Mouse (Mus musculus) Muller cell, postnatal 12 days (primary cell): Measurements from ENCODE around the gene Rexo4.

Experiments
- DNase-seq: peaks from one replicate; pipeline ENCODE4 v3.0.0-alpha.2; 2015; ENCODE audit errors: inconsistent ontology term

Gene Rexo4

GRCm38 (mm10) chr2:26963923-26964723 is at the start of gene Rexo4:
Gene Rexo4, minus strand, starts transcription at chr2:26964386.
- peak; percentile 96 for DNase-seq

DNA sequence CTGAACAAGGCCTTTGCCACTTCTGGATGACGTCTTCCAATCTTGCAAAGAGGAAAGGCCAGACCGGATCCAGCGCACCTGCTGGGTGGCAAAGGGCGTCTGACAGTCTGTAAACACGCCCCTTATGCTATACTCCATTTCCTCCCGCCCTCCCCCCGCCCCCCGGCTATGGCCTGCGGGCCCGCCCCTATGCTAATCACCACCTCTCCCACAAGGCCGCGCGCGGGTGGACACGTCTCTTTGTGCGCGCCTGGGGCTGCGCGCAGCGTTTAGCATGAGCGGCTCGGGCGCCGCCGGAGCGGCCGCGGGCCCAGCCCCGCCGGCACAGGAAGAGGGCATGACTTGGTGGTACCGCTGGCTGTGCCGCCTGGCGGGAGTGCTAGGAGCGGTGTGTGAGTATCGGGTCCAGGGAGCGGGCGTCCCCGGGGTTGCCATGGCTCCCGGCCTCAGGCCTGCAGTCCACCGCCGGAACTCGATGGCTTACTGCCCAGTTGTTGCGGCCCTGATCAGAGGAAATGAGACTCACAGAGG is 45.6 kb upstream of the Rexo4 start, which contains the start of gene Cacfd1:
Gene Cacfd1, plus strand, starts transcription at position 213 of the 531 bp plus-strand sequence.
- peak; percentile 97 for DNase-seq

GRCm38 (mm10) chr2:27007701-27008100 is 43.5 kb upstream of the Rexo4 start:
- DNase-seq = no peak

DNA sequence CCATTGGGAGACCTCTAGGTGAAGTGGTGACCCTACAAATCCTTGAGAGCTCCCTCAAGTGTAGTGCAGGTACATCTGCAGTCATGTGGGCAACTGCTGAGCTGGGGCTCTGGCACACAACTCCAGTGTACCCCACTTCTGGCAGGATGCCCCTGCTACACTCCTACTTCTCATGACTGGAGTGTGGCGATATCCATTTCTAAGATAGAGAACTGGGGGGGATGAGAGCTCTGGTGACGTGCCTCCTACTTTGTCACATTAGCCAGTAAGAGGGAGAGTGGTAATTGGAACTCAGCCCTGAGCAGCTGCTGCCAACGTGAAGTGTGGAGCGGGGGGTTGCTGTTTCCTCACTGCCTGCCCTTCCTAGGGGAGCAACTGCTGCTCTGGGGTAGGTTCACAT is 42.1 kb upstream of the Rexo4 start:
- no peak for DNase-seq

DNA sequence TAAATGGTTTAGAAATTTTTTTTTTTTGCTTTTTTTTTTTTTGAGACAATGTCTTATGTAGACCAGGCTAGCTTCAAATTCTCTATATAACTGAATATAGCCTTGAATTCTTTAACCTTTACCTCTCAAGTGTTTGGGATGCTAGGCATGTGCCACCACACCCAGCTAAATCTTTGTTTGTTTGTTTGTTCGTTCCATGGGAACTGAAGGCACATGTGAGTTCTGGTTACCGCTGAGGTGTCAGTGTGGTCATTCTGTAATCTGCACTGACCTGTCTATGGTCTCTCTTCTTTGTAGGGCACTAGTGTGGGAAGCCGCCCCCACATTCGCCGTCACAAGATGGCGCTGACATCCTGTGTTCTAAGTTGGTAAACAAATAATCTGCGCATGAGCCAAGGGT is 33.8 kb upstream of the Rexo4 start:
- DNase-seq = no peak

DNA sequence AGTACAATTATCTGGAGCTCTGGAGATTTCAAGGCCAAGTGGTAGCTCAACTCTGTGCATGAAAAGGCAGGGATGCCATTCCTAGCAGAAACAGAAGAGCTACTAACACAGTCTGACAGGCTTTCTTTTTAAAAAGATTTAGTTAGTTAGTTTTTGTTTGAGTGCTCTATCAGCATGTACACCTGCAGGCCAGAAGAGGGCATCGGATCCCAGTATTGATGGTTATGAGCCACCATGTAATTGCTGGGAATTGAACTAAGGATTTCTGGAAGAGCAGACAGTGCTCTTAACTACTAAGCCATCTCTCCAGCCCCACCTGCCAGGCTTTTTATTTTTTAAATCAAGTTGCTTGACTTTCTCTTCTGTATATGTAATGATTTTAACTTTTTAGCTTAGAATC is 33.3 kb upstream of the Rexo4 start:
- no peak for DNase-seq

DNA sequence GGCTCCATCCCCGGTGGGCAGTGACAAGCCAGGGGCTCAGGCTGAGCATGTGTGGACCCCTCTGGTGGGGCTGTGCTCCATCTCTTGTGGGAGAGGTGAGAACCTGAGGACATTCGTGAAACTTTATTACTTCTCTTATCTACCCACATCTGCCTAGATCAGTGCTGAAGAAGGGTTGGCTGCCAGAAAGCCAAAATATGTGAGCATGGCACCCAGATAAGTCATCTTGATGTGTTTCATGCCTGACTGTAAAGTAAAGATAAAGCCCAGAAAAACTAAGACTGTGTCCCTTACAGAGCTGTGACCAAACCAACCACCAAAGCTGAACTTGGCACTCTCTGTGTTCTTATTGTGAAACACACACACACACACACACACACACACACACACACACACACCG is 29.8 kb upstream of the Rexo4 start:
- DNase-seq = no peak

DNA sequence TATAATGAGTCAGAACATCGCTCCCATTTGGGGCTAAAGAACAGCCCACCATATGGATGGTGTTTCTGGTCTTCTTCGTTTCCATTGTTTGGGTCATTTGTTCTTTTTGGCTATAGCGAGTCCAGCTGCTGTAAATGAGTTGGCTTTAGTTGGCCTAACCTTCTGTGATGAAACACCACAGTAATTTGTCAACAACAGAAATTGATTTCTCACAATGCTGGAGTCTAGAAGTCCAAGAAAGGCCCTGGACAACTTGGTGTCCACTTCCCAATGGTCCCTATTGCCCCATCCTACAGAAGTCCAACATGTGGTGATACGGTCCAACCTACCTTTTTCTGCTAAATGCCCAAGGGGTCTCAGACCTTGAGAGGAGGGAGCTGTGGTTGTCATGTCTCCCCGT is 20.5 kb upstream of the Rexo4 start:
- DNase-seq = no peak

DNA sequence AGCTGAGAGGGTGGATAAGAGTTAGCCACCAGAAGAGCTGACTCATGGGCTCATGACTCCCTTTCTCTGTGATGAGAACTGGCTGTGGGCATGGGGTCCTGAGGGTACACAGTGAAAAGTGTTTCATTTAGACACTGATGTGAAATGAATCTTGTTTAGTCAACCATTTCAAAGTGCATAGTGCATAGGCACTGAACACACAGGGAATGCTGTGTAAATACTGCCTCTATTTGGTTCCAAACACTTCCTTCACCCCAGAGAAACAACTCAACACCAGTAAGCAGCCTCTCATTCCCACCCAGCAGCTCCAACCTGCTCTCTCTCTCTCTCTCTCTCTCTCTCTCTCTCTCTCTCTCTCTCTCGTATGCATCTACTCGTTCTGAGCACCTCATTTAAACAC is 20.0 kb upstream of the Rexo4 start:
- DNase-seq = no peak

DNA sequence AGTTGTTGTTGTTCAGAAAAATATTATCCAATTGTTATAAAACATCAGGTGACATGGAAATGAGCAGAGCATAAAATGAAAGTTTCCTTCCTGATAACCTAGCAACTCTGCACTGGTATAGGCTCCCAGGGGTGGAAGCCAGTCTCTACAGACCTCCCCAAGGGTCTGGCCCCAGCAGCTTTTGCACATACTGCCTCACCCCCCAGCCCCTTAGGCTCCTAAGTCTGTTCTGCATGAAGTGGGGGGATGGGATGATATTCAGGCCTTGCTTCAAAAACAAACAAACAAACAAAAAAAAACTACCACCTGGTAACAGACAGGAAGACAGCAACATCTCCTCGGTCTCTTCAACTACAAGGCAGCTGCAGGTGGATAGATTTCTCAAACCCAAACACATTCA is 16.2 kb upstream of the Rexo4 start:
- DNase-seq = no peak

DNA sequence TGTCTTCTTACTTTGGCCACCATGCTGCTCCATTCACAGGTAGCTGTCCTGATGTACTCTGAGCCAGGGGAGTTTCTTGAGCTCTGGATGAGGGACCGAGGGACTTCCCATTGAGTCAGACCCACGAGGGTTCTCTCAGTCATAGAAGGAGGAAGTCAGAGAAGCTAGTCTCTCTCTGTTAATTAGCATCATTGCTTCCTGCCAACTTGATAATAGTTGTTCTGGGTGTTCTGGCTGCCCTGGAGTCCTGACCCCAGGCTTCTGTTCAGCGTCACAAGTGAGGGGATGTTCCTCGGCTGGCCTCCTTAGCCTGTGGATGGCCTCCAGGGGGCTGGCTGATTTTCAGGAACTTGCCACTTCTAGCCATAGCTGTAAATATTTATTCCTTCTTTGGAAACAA is 9.8 kb upstream of the Rexo4 start:
- no peak for DNase-seq

DNA sequence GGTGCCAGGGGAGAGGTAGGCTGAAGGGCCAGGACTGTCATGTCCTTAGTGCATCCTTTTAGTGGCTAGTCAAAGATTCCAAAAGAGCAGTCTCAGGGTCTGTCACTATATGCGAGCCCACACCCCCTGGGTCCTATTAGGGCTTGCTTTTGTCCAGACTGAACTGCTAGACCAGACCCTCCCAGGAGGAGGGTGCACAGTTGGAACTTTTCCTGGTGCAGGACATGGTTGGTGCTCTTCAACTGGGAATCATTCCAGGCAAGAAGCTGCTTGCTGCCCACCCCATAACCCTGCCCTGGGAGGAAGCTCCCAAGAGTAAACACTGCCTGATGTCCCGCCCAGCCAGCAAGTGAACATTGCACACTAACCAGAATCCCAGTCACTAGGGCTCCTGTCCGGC is 8.9 kb upstream of the Rexo4 start, which contains the start of gene Adamts13:
Gene Adamts13, plus strand, starts transcription at position 301 of the 400 bp plus-strand sequence.
- no peak for DNase-seq

DNA sequence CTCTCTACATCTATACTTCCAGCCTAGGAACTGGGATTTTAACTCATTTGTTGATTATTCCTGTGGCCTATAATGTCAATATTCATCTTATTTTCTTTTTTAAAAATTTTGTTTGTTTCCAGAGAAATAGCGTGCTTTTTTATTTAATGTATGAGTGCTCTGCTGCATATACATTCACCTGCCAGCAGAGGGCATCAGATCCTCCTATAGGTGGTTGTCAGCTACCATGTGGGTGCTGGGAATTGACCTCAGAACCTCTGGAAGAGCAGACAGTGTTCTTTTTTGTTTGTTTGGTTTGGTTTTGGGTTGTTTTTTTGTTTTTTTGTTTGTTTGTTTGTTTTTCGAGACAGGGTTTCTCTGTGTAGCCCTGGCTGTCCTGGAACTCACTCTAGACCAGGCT is 3.1 kb upstream of the Rexo4 start:
- DNase-seq = no peak

DNA sequence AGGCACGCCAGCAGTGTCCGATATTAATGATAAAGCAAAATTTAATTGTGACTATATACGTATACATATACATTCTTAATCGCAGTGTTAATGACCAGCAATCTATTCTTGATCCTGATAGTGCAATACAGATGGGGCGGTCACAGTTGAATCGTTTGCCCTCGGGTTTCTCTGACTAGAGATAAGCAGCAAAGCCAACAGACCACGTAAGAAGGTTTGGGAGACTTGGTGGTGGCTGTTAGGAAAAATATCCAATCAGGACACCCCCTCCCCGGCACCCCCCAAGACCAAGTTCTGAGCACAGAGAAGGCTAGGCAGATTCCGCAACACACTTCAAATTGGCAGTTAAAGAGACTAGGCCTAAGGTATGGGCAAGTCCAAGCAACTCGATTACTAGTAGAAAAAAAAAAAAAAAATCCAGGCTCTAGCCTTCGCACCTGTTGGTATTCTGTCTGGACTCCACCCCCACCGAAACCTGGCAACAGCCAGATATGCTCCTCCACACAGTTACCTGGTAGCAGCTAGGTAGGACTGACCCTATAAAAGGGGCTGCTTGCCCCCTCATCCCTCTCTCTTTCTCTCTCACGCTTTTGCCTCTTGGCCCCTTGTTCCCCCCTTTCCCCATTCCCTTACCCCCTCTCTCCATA is 661 bp upstream of the Rexo4 start:
- DNase-seq = no peak

DNA sequence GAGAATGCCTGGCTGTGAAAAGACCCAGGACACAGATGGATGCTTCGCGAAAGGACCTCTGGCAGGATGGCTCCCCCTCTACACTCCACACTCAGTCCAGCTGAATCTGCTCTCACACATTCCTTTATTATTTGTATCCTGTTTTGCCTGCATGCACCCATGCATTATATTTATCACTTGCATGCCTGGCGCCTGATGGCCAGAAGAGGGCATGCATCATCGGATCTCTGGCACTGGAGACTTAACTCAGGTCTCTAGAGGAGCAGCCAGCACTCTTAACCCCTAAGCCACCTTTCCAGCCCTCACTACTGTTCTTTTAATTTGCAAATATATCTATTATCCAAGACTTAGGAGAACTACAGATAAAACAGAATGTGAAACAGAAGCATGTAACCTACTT is 3.4 kb downstream of the Rexo4 start:
- DNase-seq = no peak

GRCm38 (mm10) chr2:26957488-26957859 is 6.7 kb downstream of the Rexo4 start:
- no peak for DNase-seq

GRCm38 (mm10) chr2:26956811-26957487 is 7.2 kb downstream of the Rexo4 start:
- no peak for DNase-seq

DNA sequence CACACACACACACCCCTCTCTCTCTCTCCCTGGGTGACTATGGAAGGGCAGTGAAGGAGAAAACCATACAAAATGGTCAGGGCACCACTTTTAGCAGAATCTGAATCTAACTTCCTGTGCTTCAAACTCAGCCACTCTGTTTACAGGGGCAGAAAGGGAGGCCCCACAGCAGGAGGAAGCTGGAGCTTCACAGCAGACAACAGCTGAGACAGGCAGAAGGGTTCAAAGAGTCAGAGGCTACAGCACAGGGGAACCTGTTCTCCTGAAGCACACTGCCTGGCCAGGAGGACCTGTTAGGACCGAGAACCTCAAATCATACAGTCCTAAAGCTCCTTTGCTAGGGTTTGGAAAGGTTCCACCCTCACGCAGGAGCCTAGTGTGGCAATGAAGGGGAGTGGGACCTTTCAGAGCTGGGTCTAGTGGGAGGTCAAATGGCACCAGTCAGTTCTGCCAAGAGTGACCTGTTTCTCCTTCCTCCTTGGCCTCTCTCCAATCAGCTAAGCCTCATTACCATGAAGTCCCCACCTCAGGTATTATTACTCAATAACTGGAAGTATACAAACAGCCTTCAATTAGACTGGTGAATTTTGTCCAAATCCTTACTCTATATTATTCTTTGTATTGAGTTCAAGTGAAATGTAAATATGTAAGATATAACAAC is 9.3 kb downstream of the Rexo4 start:
- no peak for DNase-seq

DNA sequence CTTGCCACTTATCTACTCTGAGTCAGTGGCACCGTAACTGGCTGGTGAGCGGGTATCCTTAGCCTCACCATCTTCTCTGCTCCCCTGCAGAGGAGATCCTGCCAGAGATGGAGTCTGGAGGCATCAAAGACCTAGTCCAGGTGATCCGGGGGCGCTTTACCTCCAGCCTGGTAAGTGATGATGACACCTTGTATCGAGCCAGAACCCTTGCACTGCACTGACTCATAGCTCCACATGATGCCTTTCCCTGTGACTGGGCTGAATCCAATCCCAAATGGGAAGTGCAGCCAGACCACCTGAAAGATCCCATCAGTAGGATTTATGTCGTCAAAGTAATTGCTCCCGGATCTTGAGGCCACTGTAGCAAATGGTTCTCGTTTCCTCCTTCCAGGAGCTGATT is 11.3 kb downstream of the Rexo4 start:
- DNase-seq = no peak

GRCm38 (mm10) chr2:26952193-26952592 is 12.0 kb downstream of the Rexo4 start:
- DNase-seq = no peak

DNA sequence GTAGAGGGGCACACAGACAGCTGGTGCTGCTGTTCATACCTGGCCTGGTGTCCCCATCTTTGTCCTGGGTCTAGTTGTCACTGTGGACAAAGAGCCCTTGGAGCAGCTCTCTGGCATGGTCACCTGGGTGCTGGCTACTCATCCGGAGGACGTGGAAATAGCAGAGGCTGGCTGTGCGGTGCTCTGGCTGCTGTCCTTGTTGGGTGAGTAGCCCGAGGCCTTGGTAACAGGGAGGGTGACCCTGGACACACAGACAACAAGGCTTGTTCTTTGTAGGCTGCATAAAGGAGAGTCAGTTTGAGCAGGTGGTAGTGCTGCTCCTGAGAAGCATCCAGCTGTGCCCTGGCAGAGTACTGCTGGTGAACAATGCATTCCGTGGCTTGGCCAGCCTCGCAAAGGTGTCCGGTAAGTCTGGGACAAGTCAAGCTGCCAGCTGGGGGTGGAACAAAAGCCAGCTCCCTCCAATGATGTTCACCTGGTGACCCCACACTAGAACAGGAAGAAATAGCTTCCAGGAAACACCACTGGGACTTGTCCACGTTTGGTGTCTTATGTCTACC is 12.8 kb downstream of the Rexo4 start:
- no peak for DNase-seq

GRCm38 (mm10) chr2:26950411-26950810 is 13.8 kb downstream of the Rexo4 start:
- DNase-seq = no peak
